Mouse (Mus musculus): Measurements from ENCODE around the gene Gm7137.
"Not testable (repeated sequence)": the region's sequence is repeated elsewhere in the genome, so short reads cannot be mapped to it uniquely, and the experiment has no call there.

Gm7137 gene

GRCm38 (mm10) chr10:77787876-77788275 lies at the start of gene Gm7137:
Gene Gm7137 (minus strand): TSS chr10:77788200.
- not testable (repeated sequence) for DNase-seq

- no peak for DNase-seq
Observed at GRCm38 (mm10) chr10:77835647-77836046, 47.6 kb upstream of the Gm7137 start, which contains the start of gene Krtap10-10. Gene Krtap10-10 (plus strand): TSS chr10:77835947.

- DNase-seq = peak; percentile 8 to 45
Observed at GRCm38 (mm10) chr10:77826951-77827350, 39.0 kb upstream of the Gm7137 start, which contains the start of gene Krtap10-4. Gene Krtap10-4 (minus strand): TSS chr10:77827095.

GRCm38 (mm10) chr10:77819203-77819602 lies 31.2 kb upstream of the Gm7137 start:
- no peak for DNase-seq

- DNase-seq = no peak
Observed at GRCm38 (mm10) chr10:77818523-77818922, 30.5 kb upstream of the Gm7137 start.

- DNase-seq = peak in 1 of 2 experiments; percentile 34
Observed at GRCm38 (mm10) chr10:77815514-77815913, 27.5 kb upstream of the Gm7137 start.

- no peak for DNase-seq
Observed at GRCm38 (mm10) chr10:77814382-77814781, 26.4 kb upstream of the Gm7137 start, which contains the start of gene Gm2696. Gene Gm2696 (plus strand): TSS chr10:77814682.

GRCm38 (mm10) chr10:77811743-77812142 lies 23.7 kb upstream of the Gm7137 start, which contains the start of gene Gm9507:
Gene Gm9507 (minus strand): TSS chr10:77811843.
- no peak for DNase-seq

GRCm38 (mm10) chr10:77804095-77804494 lies 16.1 kb upstream of the Gm7137 start:
- no peak for DNase-seq

GRCm38 (mm10) chr10:77798921-77799508 lies 11.0 kb upstream of the Gm7137 start, which contains the start of gene Gm19668:
Gene Gm19668 (minus strand): TSS chr10:77799133.
- DNase-seq = no peak

GRCm38 (mm10) chr10:77798164-77798920 lies 10.3 kb upstream of the Gm7137 start:
- peak in 1 of 2 experiments; percentile 52 for DNase-seq

GRCm38 (mm10) chr10:77797677-77798076 lies 9.7 kb upstream of the Gm7137 start:
- no peak for DNase-seq

- no peak for DNase-seq
Observed at GRCm38 (mm10) chr10:77794976-77795375, 7.0 kb upstream of the Gm7137 start, which contains the start of gene Gm9639. Gene Gm9639 (minus strand): TSS chr10:77795076.

GRCm38 (mm10) chr10:77788621-77789020 lies 621 bp upstream of the Gm7137 start:
- no peak for DNase-seq

GRCm38 (mm10) chr10:77783396-77783795 lies 4.6 kb downstream of the Gm7137 start:
- not testable (repeated sequence) for DNase-seq

GRCm38 (mm10) chr10:77782442-77782841 lies 5.6 kb downstream of the Gm7137 start, which contains the start of gene Gm3250:
Gene Gm3250 (minus strand): TSS chr10:77782542.
- DNase-seq = not testable (repeated sequence)

- DNase-seq = not testable (repeated sequence)
Observed at GRCm38 (mm10) chr10:77776844-77777243, 11.2 kb downstream of the Gm7137 start, which contains the start of gene Gm7138. Gene Gm7138 (minus strand): TSS chr10:77776944.

GRCm38 (mm10) chr10:77772142-77772541 lies 15.9 kb downstream of the Gm7137 start:
- DNase-seq = not testable (repeated sequence)

GRCm38 (mm10) chr10:77771225-77771624 lies 16.8 kb downstream of the Gm7137 start, which contains the start of gene Gm3238:
Gene Gm3238 (minus strand): TSS chr10:77771325.
- not testable (repeated sequence) for DNase-seq

- DNase-seq = no peak
Observed at GRCm38 (mm10) chr10:77769727-77770126, 18.3 kb downstream of the Gm7137 start.

GRCm38 (mm10) chr10:77759582-77759981 lies 28.4 kb downstream of the Gm7137 start, which contains the start of gene Gm3233:
Gene Gm3233 (minus strand): TSS chr10:77759682.
- not testable (repeated sequence) for DNase-seq

GRCm38 (mm10) chr10:77753448-77753847 lies 34.6 kb downstream of the Gm7137 start:
- DNase-seq = no peak

GRCm38 (mm10) chr10:77752312-77752711 lies 35.7 kb downstream of the Gm7137 start:
- not testable (repeated sequence) for DNase-seq

Measured in lung, postnatal 4 days (tissue).